Mouse (Mus musculus) stomach, postnatal 0 days (tissue): ENCODE data around the gene Heatr4.

Source experiments
- CTCF ChIP-seq: IDR thresholded peaks from 2 replicates; pipeline ENCODE4 v1.5.1; 2016; ENCODE audit warnings: antibody characterized with exemption, low read depth, mild to moderate bottlenecking, moderate library complexity
- EP300 ChIP-seq: optimal IDR thresholded peaks from 2 replicates; pipeline ENCODE3; 2016; ENCODE audit warnings: antibody characterized with exemption

DNA sequence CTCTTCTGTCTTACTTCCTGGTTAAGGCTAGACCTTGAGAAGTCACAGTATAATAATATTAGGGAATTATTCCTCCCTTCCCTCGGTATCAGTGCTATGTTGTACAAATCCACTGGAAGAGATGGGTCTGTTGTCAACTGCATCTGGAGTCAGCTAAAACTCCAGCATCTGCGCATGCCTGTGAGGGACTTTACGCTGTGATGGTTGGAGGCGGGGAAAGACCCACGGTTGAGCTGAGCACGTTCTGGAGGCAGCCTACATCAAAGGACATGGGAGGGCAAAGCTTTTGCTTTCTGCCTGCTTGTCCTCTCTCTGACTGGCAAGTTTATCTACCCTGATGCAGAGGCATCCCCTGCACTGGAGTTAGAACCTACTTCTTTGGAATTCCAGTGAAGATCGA lies 41.2 kb upstream of the Heatr4 start:
- no peak for TF ChIP-seq CTCF
- TF ChIP-seq EP300 = no peak
